ENCODE assay signal across 10 mouse cellular contexts in genomic region chr5:52254602-52255071, GRCm38 (mm10).
DNase-seq lines count a peak whose midpoint lies in the region; ATAC-seq and TF ChIP-seq lines count a peak whose summit lies in the region.
"Had no signal": no experiment of that assay in that cellular context is flagged by ENCODE, and none has a peak within 500 bp of the region (broad histone marks: within the 10 kb centered on the region; RNA-seq: fewer than 3 reads in every experiment).

No protein-coding gene starts in this region.

- WGBS in lung, postnatal 0 days = 35% methylated on average over 14 of the region's 14 CpGs
- WGBS in midbrain, postnatal 0 days = 76% methylated on average over 14 of the region's 14 CpGs

- no peak overlapping the region; the same call in 1 of the 2 replicates for H3K9ac ChIP-seq in lung, postnatal 0 days (replicated peaks; ENCODE audit: low read depth)
- H3K9ac ChIP-seq in midbrain, postnatal 0 days (replicated peaks; ENCODE audit: low read length, poor library complexity, severe bottlenecking) = no peak overlapping the region

- no peak overlapping the region for H3K27ac ChIP-seq in lung, postnatal 0 days (ENCODE audit: low read length)
- H3K27ac ChIP-seq in midbrain, postnatal 0 days (ENCODE audit: low read depth, low read length) = no peak overlapping the region

- peak; percentile 38 to 40 for DNase-seq in urinary bladder, adult 18-20 months (ENCODE audit: low spot score in 2 of 2)
- no peak for DNase-seq in urinary bladder, postnatal 10 days (ENCODE audit: low spot score)
- DNase-seq in heart, postnatal 14 days = peak; percentile 11 to 23
- peak; percentile 58 for DNase-seq in lung, postnatal 0 days (ENCODE audit: low spot score)
- no peak for DNase-seq in cerebellum, adult 8-10 months
- no peak for DNase-seq in B cell, adult 2 months
- no peak for DNase-seq in layer of hippocampus, postnatal 25 days (ENCODE audit: extremely low spot score in 1 of 2, low spot score in 1 of 2)
- no peak for DNase-seq in midbrain, postnatal 0 days (ENCODE audit: low spot score)
- DNase-seq: gastrocnemius, postnatal 25 days had no signal

- no peak overlapping the region for H3K4me3 ChIP-seq in lung, postnatal 0 days (ENCODE audit: low read depth, low read length)
- H3K4me3 ChIP-seq in midbrain, postnatal 0 days (ENCODE audit: low read depth, low read length) = no peak overlapping the region
- H3K4me3 ChIP-seq: megakaryocyte, embryonic 14.5 days had no signal

- ATAC-seq in lung, postnatal 0 days = peak; percentile 40
- no peak for ATAC-seq in midbrain, postnatal 0 days (ENCODE audit: low FRiP score)

- no peaks in the 10 kb centered on the region for H3K27me3 ChIP-seq in lung, postnatal 0 days (replicated peaks; ENCODE audit: insufficient read depth, low read length)
- H3K27me3 ChIP-seq in midbrain, postnatal 0 days (ENCODE audit: insufficient read depth, low read length) = no peaks in the 10 kb centered on the region
- H3K27me3 ChIP-seq: megakaryocyte, embryonic 14.5 days had no signal

- intact Hi-C loops in heart, postnatal 14 days (cut with DNase I) = no loop called here

- H3K36me3 ChIP-seq in lung, postnatal 0 days (ENCODE audit: insufficient read depth, low read length) = no peaks in the 10 kb centered on the region
- H3K36me3 ChIP-seq in midbrain, postnatal 0 days (ENCODE audit: insufficient read depth, low read length) = no peaks in the 10 kb centered on the region

- no peaks in the 10 kb centered on the region for H3K9me3 ChIP-seq in lung, postnatal 0 days (ENCODE audit: low read length)
- no peaks in the 10 kb centered on the region for H3K9me3 ChIP-seq in midbrain, postnatal 0 days (ENCODE audit: low read length)

- peak overlapping the region; percentile 33; the same call in 1 of the 2 replicates for H3K4me2 ChIP-seq in lung, postnatal 0 days (replicated peaks; ENCODE audit: low read depth, low read length)
- no peak overlapping the region for H3K4me2 ChIP-seq in midbrain, postnatal 0 days (ENCODE audit: low read depth, low read length, poor library complexity, severe bottlenecking)

- H3K4me1 ChIP-seq in lung, postnatal 0 days (ENCODE audit: insufficient read depth, low read depth, low read length) = no peaks in the 10 kb centered on the region
- no peaks in the 10 kb centered on the region for H3K4me1 ChIP-seq in midbrain, postnatal 0 days (ENCODE audit: insufficient read depth, low read length)

- TF ChIP-seq EP300 in lung, postnatal 0 days (IDR thresholded peaks at IDR 0.05) = no peak

- peak; percentile 16; the same call in 1 of the 2 replicates for TF ChIP-seq CTCF in lung, postnatal 0 days (IDR thresholded peaks at IDR 0.05)
- TF ChIP-seq CTCF in midbrain, postnatal 0 days (IDR thresholded peaks at IDR 0.05) = no peak

Comparison
In these comparisons a context has a peak if more than half of its experiments do, and no peak if none do; other contexts are left out.
1. DNase-seq: peak in urinary bladder, adult 18-20 months (2 of 2), heart, postnatal 14 days (2 of 2) and lung, postnatal 0 days (single experiment); none in urinary bladder, postnatal 10 days (single experiment), cerebellum, adult 8-10 months (single experiment), B cell, adult 2 months (0 of 2), layer of hippocampus, postnatal 25 days (0 of 2) and midbrain, postnatal 0 days (single experiment).